Mouse (Mus musculus) layer of hippocampus, postnatal 10 days (tissue): ENCODE results near the gene Satb1. TPM values are rescaled to one million over a fixed set of nuclear protein-coding genes. Genes with fewer than 3 reads are reported as not detected.
A peak's percentile ranks its signal among the peaks of the same experiment; 100 is the strongest.

Source experiments
- DNase-seq, 2 experiments: peaks; one replicate each; pipeline ENCODE4 v3.0.0; 2021; ENCODE audit warnings: low spot score in 2 of 2
- long read RNA-seq: library from polyadenylated mRNA; stranded (forward); transcript quantifications from one replicate; pipeline ENCODE4 v2.0.0, GENCODE M21; 2023
- total RNA-seq, 2 experiments: library from RNA; stranded (reverse); gene quantifications; 2 replicates each; pipeline ENCODE4 v1.2.3; 2021

Satb1 gene
- 10 to 100 TPM; 81.8 to 86.4 TPM for total RNA-seq
- long read RNA-seq, full-length matches to known transcripts, result 11 of 17 reads
- long read RNA-seq, partial matches to known transcripts, result 1 of 17 reads
- long read RNA-seq, other reads (novel, unspliced or antisense), result 5 of 17 reads

- DNase-seq, result peak; percentile 44 to 69
Observed at GRCm38 (mm10) chr17:51832900-51833577, at the start of gene Satb1. Gene Satb1 (minus strand): TSS chr17:51833290.

DNA sequence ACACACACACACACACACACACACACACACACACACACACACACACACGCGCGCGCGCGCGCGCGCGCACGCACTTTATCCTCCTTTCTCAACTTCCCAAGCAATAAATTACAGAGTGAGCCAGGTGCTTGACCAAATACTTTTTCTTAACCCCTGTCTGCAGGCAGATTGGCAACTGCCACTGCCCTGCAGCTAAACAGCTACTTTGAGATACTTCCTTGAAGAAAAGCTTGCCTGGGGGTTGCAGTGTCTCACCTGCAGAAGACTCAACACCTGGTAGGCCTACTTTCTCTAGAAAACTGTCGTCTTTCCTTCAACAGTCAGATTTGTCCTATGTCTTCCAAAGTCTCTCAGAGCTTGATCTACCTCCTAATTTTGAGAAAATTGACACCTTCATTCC lies 49.5 kb upstream of the Satb1 start:
- no peak for DNase-seq

GRCm38 (mm10) chr17:51880895-51881622 lies 48.0 kb upstream of the Satb1 start:
- DNase-seq, result no peak

- DNase-seq, result no peak
Observed at GRCm38 (mm10) chr17:51880221-51880620, 47.1 kb upstream of the Satb1 start.

- no peak for DNase-seq
Observed at GRCm38 (mm10) chr17:51879736-51880135, 46.6 kb upstream of the Satb1 start.

DNA sequence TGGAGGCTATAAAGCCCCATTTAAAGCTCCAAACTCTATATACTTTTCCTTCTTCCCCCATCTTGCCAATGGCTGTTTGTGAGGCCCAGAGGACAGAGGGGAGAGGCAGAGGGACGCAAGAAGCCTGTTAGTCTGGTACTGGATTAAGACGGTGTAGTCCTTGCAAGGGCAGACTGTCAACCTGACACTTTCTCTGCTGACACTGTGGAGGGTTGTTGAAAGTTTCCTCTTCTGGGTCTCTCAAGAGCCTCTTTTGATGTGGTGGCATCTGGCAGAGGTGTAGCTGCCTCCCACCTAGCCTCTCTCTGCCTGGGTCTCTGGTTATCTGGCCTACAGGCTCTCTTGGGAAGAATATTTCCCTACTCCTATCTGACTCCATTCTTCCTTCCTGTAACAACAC lies 46.1 kb upstream of the Satb1 start:
- DNase-seq, result no peak

DNA sequence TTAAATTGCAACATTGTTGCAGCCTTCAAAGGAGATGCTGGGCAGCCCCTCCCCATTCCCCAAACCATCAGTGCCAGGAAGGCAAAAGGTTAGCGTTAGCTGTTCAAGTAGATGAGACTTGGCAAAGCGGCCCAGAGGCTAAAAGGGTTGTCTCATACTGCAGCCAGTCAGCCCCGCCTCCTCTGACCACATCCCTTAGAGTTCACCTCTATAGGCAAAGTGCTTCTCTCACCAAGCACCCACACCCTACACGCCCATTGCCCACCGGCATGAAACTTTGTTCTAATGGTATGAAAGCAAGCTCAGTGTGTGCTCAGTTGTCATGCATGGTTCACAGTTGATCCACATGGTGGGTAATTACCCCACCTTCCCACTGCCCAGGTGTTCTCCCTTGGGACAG lies 43.4 kb upstream of the Satb1 start:
- no peak for DNase-seq

DNA sequence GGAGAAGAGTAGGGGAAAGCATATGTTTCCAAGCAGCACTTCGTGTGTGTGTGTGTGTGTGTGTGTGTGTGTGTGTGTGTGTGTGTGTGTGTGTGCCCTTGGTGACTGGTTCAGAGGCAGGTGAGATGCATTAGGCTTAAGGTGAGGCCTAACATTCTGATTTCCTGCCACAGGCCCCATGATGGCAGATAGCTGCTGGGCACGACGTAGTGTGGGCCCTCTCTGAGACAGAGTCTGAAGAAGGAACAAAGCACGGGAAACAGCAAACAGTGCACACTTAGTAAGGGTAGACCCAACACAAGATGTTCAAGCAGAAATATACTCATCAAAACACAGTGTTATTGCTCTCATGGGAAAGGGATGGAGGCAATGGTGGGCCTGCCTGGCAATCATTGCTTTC lies 24.5 kb upstream of the Satb1 start:
- no peak for DNase-seq

DNA sequence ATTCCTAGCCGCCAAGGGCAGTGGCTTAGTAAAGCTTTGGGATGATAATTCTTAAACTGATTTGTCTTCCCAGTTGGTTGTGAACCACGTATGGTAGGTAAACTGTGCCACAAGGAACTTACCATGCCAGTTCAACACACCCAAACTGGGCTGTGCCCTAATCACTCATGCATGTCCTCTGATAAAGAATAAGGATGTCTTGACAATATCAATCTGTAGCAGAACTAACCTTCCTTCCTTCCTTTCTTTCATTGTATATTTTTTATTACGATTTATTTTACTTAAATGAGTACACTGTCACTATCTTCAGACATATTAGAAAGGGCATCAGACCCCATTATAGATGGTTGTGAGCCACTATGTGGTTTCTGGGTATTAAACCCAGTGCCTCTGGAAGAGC lies 23.2 kb upstream of the Satb1 start:
- no peak for DNase-seq

DNA sequence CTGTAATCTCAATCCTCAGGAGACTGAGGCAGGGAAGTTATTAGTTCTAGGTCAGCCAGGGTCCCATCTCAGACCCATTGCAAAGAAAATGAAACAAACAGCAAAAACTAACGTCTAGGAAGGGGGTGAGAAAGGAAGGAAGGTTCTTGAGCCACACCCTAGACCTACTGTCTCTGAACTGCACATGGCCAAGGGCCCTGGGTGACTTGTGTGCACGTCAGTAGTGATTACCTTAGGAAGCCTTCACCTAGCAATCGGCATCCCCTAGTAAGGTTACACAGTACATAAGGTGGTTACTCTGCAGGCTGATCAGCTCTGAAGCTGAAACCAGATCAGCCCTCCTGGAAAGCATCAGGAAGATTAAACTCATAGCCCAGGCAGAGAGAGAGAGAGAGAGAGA lies 22.2 kb upstream of the Satb1 start:
- DNase-seq, result no peak

- no peak for DNase-seq
Observed at GRCm38 (mm10) chr17:51853952-51854351, 20.9 kb upstream of the Satb1 start.

DNA sequence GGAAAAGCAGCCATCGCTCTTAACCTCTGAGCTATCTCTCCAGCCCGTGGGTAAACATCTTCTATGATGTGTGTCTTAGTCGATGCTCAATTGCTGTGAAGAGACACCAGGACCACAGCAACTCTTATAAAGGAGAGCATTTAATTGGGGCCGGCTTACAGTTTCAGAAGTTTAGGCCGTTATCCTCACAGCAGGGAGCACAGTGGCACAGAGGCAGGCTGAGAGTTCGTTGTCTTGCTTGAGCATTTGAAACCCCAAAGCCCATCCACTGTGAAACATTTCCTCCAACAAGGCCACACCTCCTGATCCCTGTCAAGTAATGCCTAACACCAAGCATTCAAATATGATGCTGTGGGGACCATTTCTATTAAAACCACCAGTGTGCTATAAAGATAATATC lies 7.5 kb upstream of the Satb1 start:
- no peak for DNase-seq

- no peak for DNase-seq
Observed at GRCm38 (mm10) chr17:51839484-51839883, 6.4 kb upstream of the Satb1 start.

- no peak for DNase-seq
Observed at GRCm38 (mm10) chr17:51836901-51837300, 3.8 kb upstream of the Satb1 start.

DNA sequence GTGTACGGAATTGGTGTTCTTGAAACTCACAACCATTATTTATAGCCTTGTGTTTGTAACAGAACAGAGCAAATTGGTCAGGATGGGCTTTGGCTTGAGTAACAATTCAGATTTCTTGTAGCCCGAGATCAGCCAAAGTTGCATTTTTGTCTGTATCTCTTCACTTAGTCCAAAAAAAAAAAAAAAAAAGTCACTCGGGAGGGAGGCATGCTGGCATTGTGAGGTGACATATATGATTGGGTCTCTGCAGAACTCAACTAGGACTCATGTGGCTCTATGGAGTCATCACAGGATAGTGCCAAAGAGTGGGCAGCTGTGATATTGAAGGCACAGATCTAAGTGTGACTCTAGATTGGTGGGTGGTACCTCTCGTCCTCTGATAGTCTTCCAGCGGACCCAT lies 3.2 kb upstream of the Satb1 start:
- DNase-seq, result no peak

- peak in 1 of 2 experiments; percentile 16 for DNase-seq
Observed at GRCm38 (mm10) chr17:51833578-51834361, 680 bp upstream of the Satb1 start.

GRCm38 (mm10) chr17:51832421-51832875 lies 642 bp downstream of the Satb1 start:
- peak in 1 of 2 experiments; percentile 36 for DNase-seq

GRCm38 (mm10) chr17:51831702-51832420 lies 1.2 kb downstream of the Satb1 start:
- peak; percentile 18 to 46 for DNase-seq

- no peak for DNase-seq
Observed at GRCm38 (mm10) chr17:51831121-51831701, 1.9 kb downstream of the Satb1 start.

GRCm38 (mm10) chr17:51829436-51829835 lies 3.7 kb downstream of the Satb1 start:
- no peak for DNase-seq
